Mouse (Mus musculus): ENCODE measurements at regions not wholly inside any gene's neighbourhood (a gene's known extent, or its start where the extent isn't known, plus 50 kb on each side); places are given as distances from the start of the nearest gene placed in this dataset.

DNA sequence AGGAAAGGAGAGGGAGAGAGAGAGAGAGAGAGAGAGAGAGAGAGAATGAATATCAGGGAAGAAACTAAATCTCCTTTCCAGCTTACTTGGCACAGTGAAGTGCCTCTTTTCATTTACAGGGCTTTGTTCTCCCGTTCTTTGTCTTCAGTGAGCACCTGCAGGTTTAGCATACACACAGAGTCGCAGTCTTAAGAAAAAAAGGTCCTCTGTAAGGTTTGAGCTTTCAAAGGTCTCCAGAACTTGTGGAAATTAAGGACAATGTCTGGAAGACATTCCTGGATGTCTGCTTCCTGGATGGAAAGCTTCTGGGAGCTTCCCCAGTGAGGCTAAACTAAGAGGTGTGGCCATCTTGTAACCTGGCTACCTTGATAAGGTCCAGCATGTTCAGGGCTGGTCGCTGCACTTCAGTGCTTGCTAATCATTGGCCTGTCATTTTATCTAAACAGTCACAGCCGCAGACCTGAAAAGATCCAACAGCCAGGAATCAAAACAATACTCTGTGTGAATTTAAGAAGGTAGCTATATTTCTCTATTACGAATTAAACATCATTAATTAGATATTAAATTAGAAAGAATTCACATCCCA lies 113.1 kb upstream of the Ralgapa2 start:
- in situ Hi-C loops (cut with MboI; ENCODE audit: low pct_unique_long_range_greater_than_20kb): no loop called here
- ChIA-PET POLR2A (no interaction called here), CTCF (interaction anchor here (1.3 to 4.3 kb wide), 3 partner anchors 9 to 155 kb away, joined by 5 to 17 read pairs (median 8); no protein-coding TSS in a partner anchor)
- DNase-seq (ENCODE audit: low read depth, low spot score) (no peak), ATAC-seq (no peak)
- H3K27me3 ChIP-seq: peaks cover 31% of the 10 kb centered on the region
- TF ChIP-seq CTCF (IDR thresholded peaks at IDR 0.05): no peak

DNA sequence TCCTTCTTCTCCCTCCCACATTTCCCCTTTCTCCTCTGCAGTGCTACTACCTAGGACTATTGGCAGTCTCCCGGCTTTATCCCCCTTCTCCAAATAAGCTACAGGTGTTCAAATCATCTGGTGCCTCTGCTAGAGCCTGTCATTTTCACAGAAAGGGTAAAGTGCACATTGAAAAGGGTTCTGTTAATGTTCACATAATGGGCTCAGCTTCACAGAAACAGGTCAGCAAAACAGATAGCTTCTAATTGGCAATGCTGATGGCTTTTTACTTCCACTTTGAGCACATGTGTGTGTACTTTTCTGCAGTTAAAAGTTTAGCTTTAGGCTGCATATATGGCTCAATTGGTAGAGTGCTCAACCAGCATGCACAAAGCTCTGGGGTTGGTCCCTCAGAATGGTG lies 114.4 kb upstream of the Ralgapa2 start:
- ATAC-seq: no peak
- ChIA-PET CTCF (no interaction called here), POLR2A (no interaction called here)
- DNase-seq (ENCODE audit: low read depth, low spot score): no peak
- TF ChIP-seq CTCF (IDR thresholded peaks at IDR 0.05): no peak
- H3K27me3 ChIP-seq: peaks cover 34% of the 10 kb centered on the region
- in situ Hi-C loops (cut with MboI; ENCODE audit: low pct_unique_long_range_greater_than_20kb): no loop called here

- no peak for TF ChIP-seq CTCF (IDR thresholded peaks at IDR 0.05)
- ATAC-seq (no peak), DNase-seq (ENCODE audit: low read depth, low spot score) (no peak)
- in situ Hi-C loops (cut with MboI; ENCODE audit: low pct_unique_long_range_greater_than_20kb): loop anchor here (5.0 kb wide), 2 partner anchors 327 to 547 kb away; no protein-coding TSS in a partner anchor
- ChIA-PET CTCF (no interaction called here), POLR2A (no interaction called here)
- peaks cover 28% of the 10 kb centered on the region for H3K27me3 ChIP-seq
Measured at GRCm38 (mm10) chr2:146630179-146630578, 118.0 kb upstream of the Ralgapa2 start.

GRCm38 (mm10) chr2:146631098-146631497 lies 119.0 kb upstream of the Ralgapa2 start:
- ATAC-seq (no peak), DNase-seq (ENCODE audit: low read depth, low spot score) (no peak)
- ChIA-PET POLR2A (no interaction called here), CTCF (interaction anchor here (0.9 to 2.5 kb wide), 2 partner anchors 9 kb away, joined by 3 to 9 read pairs; no protein-coding TSS in a partner anchor)
- peaks cover 22% of the 10 kb centered on the region for H3K27me3 ChIP-seq
- in situ Hi-C loops (cut with MboI; ENCODE audit: low pct_unique_long_range_greater_than_20kb): loop anchor here (5.0 kb wide), 2 partner anchors 326 to 546 kb away; no protein-coding TSS in a partner anchor
- TF ChIP-seq CTCF (IDR thresholded peaks at IDR 0.05): no peak

DNA sequence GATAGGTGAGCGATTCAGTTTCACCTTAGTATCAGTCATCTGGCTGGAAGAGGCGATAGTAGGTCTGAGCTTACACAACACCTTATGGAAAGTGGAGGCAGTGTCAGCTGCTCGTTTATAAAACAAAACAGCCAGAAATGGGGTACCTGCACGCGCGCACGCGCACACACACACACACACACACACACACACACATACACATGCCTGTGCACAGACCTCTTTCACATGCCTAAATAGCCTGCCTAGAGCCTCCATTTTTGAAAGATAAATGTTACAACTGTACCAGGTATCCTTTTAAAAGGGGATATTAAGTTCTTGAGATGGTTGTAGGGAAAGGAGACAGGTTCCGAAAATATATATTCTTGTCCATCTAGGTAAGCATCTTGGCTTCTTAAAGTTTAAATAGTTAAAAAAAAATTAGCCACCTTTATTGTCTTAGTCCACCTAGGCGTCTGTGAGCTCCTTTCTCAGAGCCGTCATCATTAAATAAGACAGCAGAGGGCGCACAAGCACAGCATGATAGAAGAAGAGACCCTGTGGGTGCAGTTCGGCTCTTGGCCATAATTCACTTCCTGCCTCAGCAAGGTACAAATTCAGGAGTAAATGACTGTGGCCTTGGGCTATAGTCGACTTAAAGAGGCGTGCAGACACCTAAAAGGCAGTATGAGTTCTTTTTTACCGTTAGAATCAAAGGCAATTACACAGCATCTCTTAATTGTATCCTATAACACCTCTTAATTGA lies 121.4 kb upstream of the Ralgapa2 start:
- in situ Hi-C loops (cut with MboI; ENCODE audit: low pct_unique_long_range_greater_than_20kb): loop anchor here (5.0 kb wide), 2 partner anchors 324 to 544 kb away; no protein-coding TSS in a partner anchor
- peaks cover 15% of the 10 kb centered on the region for H3K27me3 ChIP-seq
- peak; percentile 54 for ATAC-seq
- POLR2A ChIA-PET: no interaction called here
- TF ChIP-seq CTCF (IDR thresholded peaks at IDR 0.05): peak; percentile 81
- CTCF ChIA-PET: interaction anchor here (0.6 to 2.1 kb wide), 10 partner anchors 8 to 545 kb away, joined by 3 to 13 read pairs (median 4); no protein-coding TSS in a partner anchor
- DNase-seq (ENCODE audit: low read depth, low spot score): no peak

DNA sequence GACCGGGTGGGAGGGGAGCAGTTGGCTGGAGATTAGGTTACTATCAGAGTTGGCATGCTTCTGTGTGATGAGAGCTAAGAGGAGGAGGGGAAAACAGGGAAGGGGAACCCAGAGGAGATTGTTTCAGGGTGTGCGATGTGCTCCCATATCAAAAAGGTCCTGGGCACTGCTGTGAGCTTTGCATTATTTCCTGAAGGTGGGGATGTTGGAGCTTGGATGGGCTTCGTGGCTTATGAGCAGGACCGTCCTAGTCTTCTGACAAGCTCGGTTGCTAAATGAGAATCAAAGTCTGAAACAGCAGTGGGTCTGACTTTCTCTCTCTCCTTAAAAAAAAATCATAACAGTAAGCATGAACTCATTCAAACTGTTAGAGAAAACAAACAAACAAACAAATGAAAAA lies 125.4 kb upstream of the Ralgapa2 start:
- POLR2A ChIA-PET: no interaction called here
- DNase-seq (ENCODE audit: low read depth, low spot score) (no peak), ATAC-seq (no peak)
- TF ChIP-seq CTCF (IDR thresholded peaks at IDR 0.05): no peak
- CTCF ChIA-PET: interaction anchor here (0.9 to 1.0 kb wide), 2 partner anchors 9 to 35 kb away, joined by 3 read pairs; no protein-coding TSS in a partner anchor
- in situ Hi-C loops (cut with MboI; ENCODE audit: low pct_unique_long_range_greater_than_20kb): no loop called here
- peaks cover 24% of the 10 kb centered on the region for H3K27me3 ChIP-seq

DNA sequence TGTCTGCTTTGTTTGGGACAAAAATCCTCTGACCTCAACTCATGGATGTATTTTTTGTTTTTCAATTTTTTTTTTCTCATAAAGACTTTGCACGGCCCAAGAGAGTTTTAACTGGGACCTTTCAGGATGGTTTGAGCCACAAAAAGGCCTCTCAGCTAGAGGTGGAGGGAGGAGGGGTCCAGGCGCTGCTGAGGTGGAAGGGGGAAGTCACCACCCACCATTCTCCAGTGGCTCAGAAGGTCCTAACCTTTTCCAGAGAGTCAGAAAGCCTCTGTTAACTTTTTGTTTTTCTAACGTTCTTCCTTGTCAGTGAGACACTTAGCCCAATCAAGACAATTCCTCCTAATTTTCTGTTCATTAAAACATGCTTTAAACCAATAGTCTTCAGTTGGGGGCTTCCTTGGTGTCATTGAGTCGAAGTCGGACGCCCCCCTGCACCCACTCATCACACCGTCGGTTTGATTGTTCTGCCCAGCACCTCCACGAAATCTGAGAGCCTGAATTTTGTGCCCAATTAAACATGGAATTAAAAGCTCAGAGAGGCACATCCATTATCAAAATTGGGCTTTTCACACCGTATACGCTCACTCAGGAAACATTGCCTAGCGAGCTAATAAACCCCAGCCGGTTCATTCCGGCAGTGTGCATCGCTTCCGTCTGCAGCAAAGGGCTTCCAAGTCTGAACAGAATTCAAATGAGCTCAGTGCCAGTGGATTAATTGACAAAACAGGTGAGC lies 134.3 kb upstream of the Ralgapa2 start:
- no peak for ATAC-seq
- POLR2A ChIA-PET: no interaction called here
- CTCF ChIA-PET: interaction anchor here (1.4 kb wide), 1 partner anchor 9 kb away, joined by 3 read pairs; no protein-coding TSS in a partner anchor

DNA sequence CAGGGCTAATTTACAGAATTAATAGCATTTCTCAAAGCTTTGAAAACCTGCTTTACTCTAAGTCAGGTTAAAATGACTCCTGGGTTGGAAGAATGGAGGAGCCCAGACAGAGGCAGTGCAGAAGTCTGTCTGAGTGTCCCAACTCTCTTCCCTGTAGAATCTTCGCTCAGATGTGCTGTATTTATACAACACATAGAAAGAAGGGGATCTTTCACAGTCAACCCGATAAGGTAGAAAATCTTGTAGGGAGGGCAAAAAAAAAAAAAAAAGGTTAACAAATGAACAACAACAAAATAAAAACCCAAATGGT lies 134.8 kb upstream of the Ralgapa2 start:
- in situ Hi-C loops (cut with MboI; ENCODE audit: low pct_unique_long_range_greater_than_20kb): no loop called here
- no peak for ATAC-seq
- ChIA-PET POLR2A (no interaction called here), CTCF (interaction anchor here (1.4 kb wide), 1 partner anchor 9 kb away, joined by 3 read pairs; no protein-coding TSS in a partner anchor)
- TF ChIP-seq CTCF (IDR thresholded peaks at IDR 0.05): no peak
- peaks cover 23% of the 10 kb centered on the region for H3K27me3 ChIP-seq
- no peak for DNase-seq (ENCODE audit: low read depth, low spot score)

More for the DNA sequence above, 134.3 kb upstream of the Ralgapa2 start:
- in situ Hi-C loops (cut with MboI; ENCODE audit: low pct_unique_long_range_greater_than_20kb): no loop called here
- DNase-seq (ENCODE audit: low read depth, low spot score): no peak
- peaks cover 26% of the 10 kb centered on the region for H3K27me3 ChIP-seq
- no peak for TF ChIP-seq CTCF (IDR thresholded peaks at IDR 0.05)

DNA sequence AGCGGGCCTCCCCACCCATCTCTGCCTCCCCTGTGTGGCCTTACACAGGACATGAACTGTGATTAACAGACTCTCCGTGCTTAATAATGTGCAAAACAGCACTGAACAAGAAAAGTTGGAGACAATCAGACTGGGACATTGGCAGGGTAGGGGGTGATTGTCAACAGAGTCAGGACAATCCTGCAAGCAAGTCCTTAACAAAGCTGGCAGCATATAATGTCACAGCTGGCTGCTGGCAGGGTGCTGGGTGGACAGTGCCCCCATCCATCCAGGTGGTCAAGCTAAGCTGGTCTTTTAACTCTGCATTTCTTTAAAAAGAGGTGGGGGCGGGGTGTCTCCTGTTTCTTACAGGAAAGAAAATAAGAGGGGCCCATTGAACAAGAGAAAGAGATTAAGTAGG lies 149.2 kb upstream of the Ralgapa2 start:
- DNase-seq (ENCODE audit: low read depth, low spot score) (no peak), ATAC-seq (no peak)
- POLR2A ChIA-PET: no interaction called here
- in situ Hi-C loops (cut with MboI; ENCODE audit: low pct_unique_long_range_greater_than_20kb): no loop called here
- peaks cover 22% of the 10 kb centered on the region for H3K27me3 ChIP-seq
- CTCF ChIA-PET: no interaction called here
- no peak for TF ChIP-seq CTCF (IDR thresholded peaks at IDR 0.05)

- ChIA-PET POLR2A (no interaction called here), CTCF (interaction anchor here (0.7 kb wide), 1 partner anchor 15 kb away, joined by 4 read pairs; no protein-coding TSS in a partner anchor)
- no peak for DNase-seq (ENCODE audit: low read depth, low spot score)
- ATAC-seq: no peak
- in situ Hi-C loops (cut with MboI; ENCODE audit: low pct_unique_long_range_greater_than_20kb): no loop called here
- H3K27me3 ChIP-seq: peaks cover 13% of the 10 kb centered on the region
- no peak for TF ChIP-seq CTCF (IDR thresholded peaks at IDR 0.05)
Measured at GRCm38 (mm10) chr2:146672761-146673160, 160.6 kb upstream of the Ralgapa2 start.
